Mouse (Mus musculus): ENCODE results near the gene Hpse2. TPM values are rescaled to one million over a fixed set of nuclear protein-coding genes. Genes with fewer than 3 reads are reported as not detected.

Hpse2 gene
- total and polyA plus RNA-seq, 2 experiments from 2014 or later = 0.19 to 0.26 TPM

DNA sequence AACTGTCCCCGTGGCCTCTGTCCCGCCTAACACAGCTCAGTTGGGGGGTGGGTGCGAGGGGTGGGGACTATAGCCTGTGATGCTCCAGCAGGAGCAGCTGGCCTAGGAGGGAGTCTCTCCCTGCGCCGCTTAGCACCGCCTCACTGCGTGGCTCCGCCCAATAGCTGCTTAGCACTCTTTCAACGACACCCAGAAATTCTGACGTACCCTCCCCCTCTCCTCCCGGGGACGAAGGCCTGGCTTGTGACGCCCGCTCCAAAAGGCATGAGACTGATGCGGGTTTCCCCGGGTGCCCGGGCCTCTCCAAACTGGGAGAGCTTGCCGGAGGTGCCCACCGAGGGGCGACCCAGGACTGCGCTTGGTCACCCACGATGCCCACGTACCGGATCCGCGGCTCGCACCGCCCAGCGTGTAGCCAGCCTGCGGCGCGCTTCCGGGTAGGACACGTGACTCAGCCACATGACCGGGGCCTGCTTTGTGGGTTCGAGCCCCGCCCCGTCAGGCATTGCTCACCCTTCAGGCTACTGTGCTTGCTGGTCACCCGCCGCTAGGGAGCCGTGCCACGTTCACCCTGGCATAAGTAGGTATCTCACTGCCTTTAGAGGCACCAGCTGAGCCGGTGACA is 608.5 kb downstream of the Hpse2 start, which contains the start of gene Hps1:
Hps1 (minus strand) TSS at position 448 of the 625 bp plus-strand sequence.
- Histone ChIP-seq H3K36me3 (ENCODE audit: insufficient read depth, low read length) (no peaks in the 10 kb centered on the region), H3K27ac (peak within 1 kb of the TSS; percentile 88), H3K4me3 (ENCODE audit: low read length) (peak within 1 kb of the TSS; percentile 59), H3K4me1 (ENCODE audit: insufficient read depth, low read length) (no peaks in the 10 kb centered on the region), H3K9ac (replicated peaks; ENCODE audit: low read length) (peak within 1 kb of the TSS; percentile 67), H3K27me3 (ENCODE audit: insufficient read depth, low read length) (no peaks in the 10 kb centered on the region), H3K9me3 (ENCODE audit: low read length) (no peaks in the 10 kb centered on the region), H3K4me2 (ENCODE audit: low read depth, low read length) (peak within 1 kb of the TSS; percentile 69)
- WGBS = under 1% methylated on average over 43 of the region's 43 CpGs
- DNase-seq (ENCODE audit: low spot score) = peak; percentile 93
- peak; percentile 10; the same call in 1 of the 2 replicates for TF ChIP-seq CTCF (IDR thresholded peaks at IDR 0.05; ENCODE audit: low read depth)
- peak; percentile 98 for ATAC-seq

DNA sequence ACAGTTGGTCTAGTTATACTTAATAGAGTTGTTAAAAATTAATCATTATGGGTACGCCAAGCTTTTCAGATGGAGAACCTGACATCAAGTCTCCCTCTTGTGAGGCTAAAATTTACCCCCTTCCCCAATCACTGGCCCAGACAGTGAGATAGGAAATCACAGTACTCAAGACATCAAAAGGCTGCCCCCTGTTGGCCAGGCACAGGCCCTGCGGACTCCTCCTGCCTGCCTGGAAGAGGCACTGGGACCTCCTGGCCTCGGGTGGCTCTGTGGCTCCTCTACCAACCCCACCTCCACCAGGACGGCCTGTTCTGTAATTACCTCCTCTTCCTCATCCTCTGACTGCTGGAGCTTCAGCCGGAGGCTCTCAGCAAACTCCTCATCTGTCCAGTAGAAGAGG is 610.4 kb downstream of the Hpse2 start:
- WGBS = 84% methylated on average over 5 of the region's 5 CpGs

DNA sequence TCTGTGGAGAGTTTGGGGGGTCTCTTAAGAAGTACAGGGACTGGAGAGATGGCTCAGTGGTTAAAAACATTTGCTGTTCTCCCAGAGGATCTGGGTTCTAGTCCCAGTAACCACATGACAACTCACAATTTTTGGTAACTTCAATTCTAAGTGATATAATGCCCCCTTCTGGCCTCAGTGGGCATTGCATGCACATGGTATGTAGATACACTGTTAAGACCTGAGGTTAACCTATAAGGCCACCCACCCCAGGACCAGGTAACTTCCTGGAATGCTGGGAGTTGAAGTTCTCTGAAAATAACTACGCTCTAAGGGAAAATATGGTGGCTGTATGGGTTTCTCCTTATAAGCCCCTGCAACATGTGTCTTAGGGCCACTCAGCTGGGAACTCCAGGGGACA is 611.3 kb downstream of the Hpse2 start:
- H3K4me3 ChIP-seq (ENCODE audit: low read length) = no peak overlapping the region
- H3K36me3 ChIP-seq (ENCODE audit: insufficient read depth, low read length) = no peaks in the 10 kb centered on the region
- 94% methylated on average over 1 of the region's 1 CpGs for WGBS
- no peaks in the 10 kb centered on the region for H3K4me1 ChIP-seq (ENCODE audit: insufficient read depth, low read length)
- H3K27me3 ChIP-seq (ENCODE audit: insufficient read depth, low read length) = no peaks in the 10 kb centered on the region
- no peak overlapping the region for H3K9ac ChIP-seq (replicated peaks; ENCODE audit: low read length)
- ATAC-seq (no peak), DNase-seq (ENCODE audit: low spot score) (no peak)
- no peak overlapping the region for H3K4me2 ChIP-seq (ENCODE audit: low read depth, low read length)
- H3K27ac ChIP-seq = no peak overlapping the region
- TF ChIP-seq CTCF (IDR thresholded peaks at IDR 0.05; ENCODE audit: low read depth) = peak; percentile 48
- no peaks in the 10 kb centered on the region for H3K9me3 ChIP-seq (ENCODE audit: low read length)

More for the DNA sequence above, 610.4 kb downstream of the Hpse2 start:
- no peaks in the 10 kb centered on the region for H3K27me3 ChIP-seq (ENCODE audit: insufficient read depth, low read length)
- no peak for DNase-seq (ENCODE audit: low spot score)
- no peak overlapping the region for H3K9ac ChIP-seq (replicated peaks; ENCODE audit: low read length)
- H3K36me3 ChIP-seq (ENCODE audit: insufficient read depth, low read length) = no peaks in the 10 kb centered on the region
- no peaks in the 10 kb centered on the region for H3K4me1 ChIP-seq (ENCODE audit: insufficient read depth, low read length)
- no peak overlapping the region for H3K27ac ChIP-seq
- ATAC-seq = no peak
- H3K4me3 ChIP-seq (ENCODE audit: low read length) = no peak overlapping the region
- no peaks in the 10 kb centered on the region for H3K9me3 ChIP-seq (ENCODE audit: low read length)
- no peak overlapping the region for H3K4me2 ChIP-seq (ENCODE audit: low read depth, low read length)
- TF ChIP-seq CTCF (IDR thresholded peaks at IDR 0.05; ENCODE audit: low read depth) = peak; percentile 31

DNA sequence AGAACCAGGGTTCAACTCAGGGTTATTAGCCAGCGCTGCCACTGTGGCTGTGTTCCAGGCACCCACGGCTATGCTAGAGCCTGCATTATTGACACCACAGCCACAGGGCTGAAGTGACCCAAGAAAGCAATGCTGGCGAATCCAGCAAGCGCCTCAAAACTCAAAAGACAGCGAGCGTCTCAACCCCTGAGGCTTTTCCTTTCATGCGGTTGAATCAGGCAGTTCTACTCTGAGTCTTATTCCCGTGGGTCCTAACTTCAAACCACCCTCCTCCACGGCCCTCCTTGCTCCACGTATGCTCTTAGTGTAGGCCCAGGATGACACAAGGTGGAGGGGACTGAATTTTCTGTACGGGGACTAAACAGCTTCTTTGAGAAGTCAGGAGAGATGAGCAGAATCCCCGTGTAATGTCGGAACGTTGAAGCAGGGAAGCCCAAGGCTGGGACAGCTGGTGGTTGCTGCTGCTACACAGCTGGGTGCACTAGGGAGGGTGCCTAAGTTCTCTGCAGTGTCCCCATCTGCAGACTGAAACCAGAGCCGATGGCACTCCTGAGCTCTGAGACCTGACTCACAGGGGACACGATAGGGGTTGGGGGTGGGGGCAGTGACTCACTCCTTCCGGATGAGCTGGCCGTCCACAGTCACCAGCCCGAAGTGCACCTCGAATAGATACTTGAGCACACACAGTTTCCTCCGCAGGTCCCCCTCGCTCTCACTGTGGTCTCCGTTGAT is 617.8 kb downstream of the Hpse2 start:
- H3K9ac ChIP-seq (replicated peaks; ENCODE audit: low read length) = no peak overlapping the region
- H3K4me3 ChIP-seq (ENCODE audit: low read length) = no peak overlapping the region
- WGBS = 71% methylated on average over 23 of the region's 23 CpGs
- H3K27ac ChIP-seq = no peak overlapping the region
- no peaks in the 10 kb centered on the region for H3K4me1 ChIP-seq (ENCODE audit: insufficient read depth, low read length)
- DNase-seq (ENCODE audit: low spot score) (no peak), ATAC-seq (no peak)
- H3K27me3 ChIP-seq (ENCODE audit: insufficient read depth, low read length) = no peaks in the 10 kb centered on the region
- H3K36me3 ChIP-seq (ENCODE audit: insufficient read depth, low read length) = 0 out of 2 replicates have a peak, but pooled peaks cover 5% of the 10 kb centered on the region
- no peak for TF ChIP-seq CTCF (IDR thresholded peaks at IDR 0.05; ENCODE audit: low read depth)
- H3K9me3 ChIP-seq (ENCODE audit: low read length) = no peaks in the 10 kb centered on the region
- no peak overlapping the region for H3K4me2 ChIP-seq (ENCODE audit: low read depth, low read length)

DNA sequence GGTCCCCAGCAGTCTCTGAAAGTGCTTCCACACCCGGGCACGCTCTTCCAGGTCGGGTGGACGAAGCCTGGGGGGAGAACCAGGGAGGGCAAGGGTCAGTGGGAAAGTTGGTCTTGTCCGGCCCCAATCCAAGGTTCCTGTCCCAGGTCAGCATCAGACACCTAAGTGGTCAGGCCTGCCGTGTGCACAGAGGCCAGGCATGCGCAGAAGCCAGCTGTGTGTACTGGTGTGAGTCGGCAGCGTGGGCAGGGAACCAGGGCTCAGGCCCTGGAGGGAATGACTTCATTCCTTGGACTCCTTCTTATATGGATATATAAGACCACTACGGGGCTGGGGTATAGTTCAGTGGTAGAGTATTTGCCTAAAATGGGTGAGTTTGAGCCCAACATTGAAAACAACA is 618.5 kb downstream of the Hpse2 start:
- Histone ChIP-seq H3K9ac (replicated peaks; ENCODE audit: low read length) (no peak overlapping the region), H3K27ac (no peak overlapping the region), H3K9me3 (ENCODE audit: low read length) (no peaks in the 10 kb centered on the region), H3K4me2 (ENCODE audit: low read depth, low read length) (no peak overlapping the region), H3K4me3 (ENCODE audit: low read length) (no peak overlapping the region), H3K27me3 (ENCODE audit: insufficient read depth, low read length) (no peaks in the 10 kb centered on the region), H3K4me1 (ENCODE audit: insufficient read depth, low read length) (no peaks in the 10 kb centered on the region), H3K36me3 (ENCODE audit: insufficient read depth, low read length) (0 out of 2 replicates have a peak, but pooled peaks cover 5% of the 10 kb centered on the region)
- no peak for TF ChIP-seq CTCF (IDR thresholded peaks at IDR 0.05; ENCODE audit: low read depth)
- no peak for DNase-seq (ENCODE audit: low spot score)
- ATAC-seq = no peak
- WGBS = 90% methylated on average over 10 of the region's 10 CpGs

DNA sequence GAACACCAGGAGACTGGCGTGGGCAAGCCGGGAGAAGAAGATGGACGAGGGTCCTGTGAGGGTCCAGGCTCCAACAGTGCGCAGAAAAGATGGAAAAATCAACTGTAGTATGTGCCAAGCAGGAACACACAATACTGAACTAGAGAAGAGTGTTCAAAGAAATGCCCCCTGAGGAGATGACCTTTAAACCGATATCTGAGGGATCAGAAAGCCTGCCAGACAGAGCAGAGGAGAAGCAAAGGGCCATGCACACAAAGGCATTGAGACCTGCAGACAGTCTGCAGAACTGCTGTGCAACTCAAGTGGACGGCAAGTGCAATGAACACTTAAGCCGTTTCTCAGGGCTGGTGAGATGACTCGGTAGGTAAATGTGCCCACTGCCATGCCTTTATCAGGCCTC is 620.8 kb downstream of the Hpse2 start:
- Histone ChIP-seq H3K4me1 (ENCODE audit: insufficient read depth, low read length) (no peaks in the 10 kb centered on the region), H3K4me2 (ENCODE audit: low read depth, low read length) (no peak overlapping the region), H3K36me3 (ENCODE audit: insufficient read depth, low read length) (0 out of 2 replicates have a peak, but pooled peaks cover 5% of the 10 kb centered on the region), H3K9me3 (ENCODE audit: low read length) (no peaks in the 10 kb centered on the region), H3K27me3 (ENCODE audit: insufficient read depth, low read length) (no peaks in the 10 kb centered on the region), H3K9ac (replicated peaks; ENCODE audit: low read length) (no peak overlapping the region), H3K27ac (no peak overlapping the region), H3K4me3 (ENCODE audit: low read length) (no peak overlapping the region)
- 58% methylated on average over 8 of the region's 8 CpGs for WGBS
- no peak for ATAC-seq
- TF ChIP-seq CTCF (IDR thresholded peaks at IDR 0.05; ENCODE audit: low read depth) = no peak
- no peak for DNase-seq (ENCODE audit: low spot score)

DNA sequence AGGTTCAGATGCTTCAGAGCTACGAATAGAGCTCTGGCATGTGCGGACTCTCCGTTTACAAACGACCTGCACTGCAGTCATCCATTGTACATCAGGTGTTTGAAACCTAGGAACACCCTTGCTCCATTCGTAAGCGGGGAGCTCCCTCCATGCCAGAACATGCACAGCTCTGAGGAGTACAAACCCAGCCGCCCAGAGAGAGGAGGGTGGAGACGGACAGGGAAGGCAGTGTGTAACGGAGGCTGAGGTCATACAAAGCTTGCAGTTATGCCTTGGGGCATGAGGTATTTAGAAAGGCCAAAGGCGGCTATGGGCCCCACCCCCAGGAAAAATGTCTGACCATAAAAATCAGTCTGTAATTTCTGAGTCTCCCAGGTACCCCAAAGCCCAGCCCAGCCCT is 623.8 kb downstream of the Hpse2 start:
- no peak overlapping the region for H3K27ac ChIP-seq
- ATAC-seq (no peak), DNase-seq (ENCODE audit: low spot score) (no peak)
- H3K27me3 ChIP-seq (ENCODE audit: insufficient read depth, low read length) = no peaks in the 10 kb centered on the region
- no peaks in the 10 kb centered on the region for H3K9me3 ChIP-seq (ENCODE audit: low read length)
- 82% methylated on average over 10 of the region's 10 CpGs for WGBS
- no peak for TF ChIP-seq CTCF (IDR thresholded peaks at IDR 0.05; ENCODE audit: low read depth)
- no peak overlapping the region for H3K4me2 ChIP-seq (ENCODE audit: low read depth, low read length)
- H3K4me3 ChIP-seq (ENCODE audit: low read length) = no peak overlapping the region
- H3K9ac ChIP-seq (replicated peaks; ENCODE audit: low read length) = no peak overlapping the region
- H3K36me3 ChIP-seq (ENCODE audit: insufficient read depth, low read length) = no peaks in the 10 kb centered on the region
- no peaks in the 10 kb centered on the region for H3K4me1 ChIP-seq (ENCODE audit: insufficient read depth, low read length)
